Mouse (Mus musculus) left cerebral cortex, postnatal 36 days (tissue): ENCODE measurements around the gene Dnah7a. TPM values are rescaled to one million over a fixed set of nuclear protein-coding genes. Genes with fewer than 3 reads are reported as not detected.
"Not testable (repeated sequence)": the region's sequence is repeated elsewhere in the genome, so short reads cannot be mapped to it uniquely, and the experiment has no call there.

Experiments
- DNase-seq, 2 experiments: peaks; one replicate each; pipeline ENCODE4 v3.0.0; 2021 to 2022; ENCODE audit warnings: low spot score in 2 of 2, mixed read lengths in 1 of 2
- intact Hi-C: fragments of 180-260 bp; cut with DNase I; formaldehyde crosslinking; loops from one replicate; pipeline ENCODE4 v1.15.1; 2025
- total RNA-seq, 2 experiments: library from RNA; stranded (reverse); gene quantifications; 2 replicates each; pipeline ENCODE4 v1.2.3; 2021

The Dnah7a gene
- 1 to 10 TPM; 6.1 to 7.3 TPM for total RNA-seq

DNA sequence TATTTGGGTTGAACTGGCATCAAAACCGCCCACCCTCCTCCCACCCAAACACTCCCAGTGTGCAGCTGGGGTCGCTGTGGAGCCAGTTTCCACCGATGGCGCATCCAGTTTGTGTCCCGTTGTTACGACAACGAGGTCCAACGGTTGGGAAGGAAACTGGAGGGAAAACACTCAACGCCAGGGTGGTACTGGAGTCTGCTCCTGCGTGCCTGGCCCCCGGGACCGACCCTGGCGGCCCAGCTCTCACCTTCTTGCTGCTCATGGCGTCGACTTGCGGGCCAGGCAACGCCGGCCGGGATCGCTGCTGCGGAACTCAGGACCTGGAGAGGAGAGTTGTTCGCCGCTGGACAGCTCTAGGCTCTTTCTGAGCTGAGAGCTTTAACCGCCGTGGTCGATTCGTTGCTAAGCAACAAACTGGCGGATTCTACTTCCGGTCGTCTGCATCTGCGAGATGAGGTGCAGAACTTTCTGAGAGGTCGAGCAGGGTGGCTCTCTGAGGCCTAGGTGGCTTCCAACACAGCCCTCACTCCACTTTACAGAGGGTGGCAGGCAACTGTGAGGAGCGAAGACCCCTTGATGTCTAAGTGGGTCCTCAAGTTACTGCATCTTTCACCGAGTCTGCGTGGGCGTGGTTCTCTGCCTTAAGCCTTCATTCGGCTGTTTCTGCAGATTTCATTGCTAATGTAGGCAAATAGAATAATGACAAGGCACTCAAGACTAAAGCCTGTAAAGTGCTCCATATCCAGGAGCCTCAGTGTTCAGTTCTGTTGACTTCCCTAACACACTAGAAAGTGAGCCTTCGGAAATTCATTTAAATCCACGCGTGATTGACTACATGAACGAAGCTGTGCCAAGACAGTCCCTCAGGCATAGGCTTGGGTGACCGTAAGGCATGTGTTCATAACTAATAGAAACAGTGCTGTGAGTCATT lies at the start of gene Dnah7a:
Dnah7a (minus strand) TSS at position 354 of the 931 bp plus-strand sequence.
- DNase-seq = peak; percentile 67 to 68
- intact Hi-C loops = no loop called here

DNA sequence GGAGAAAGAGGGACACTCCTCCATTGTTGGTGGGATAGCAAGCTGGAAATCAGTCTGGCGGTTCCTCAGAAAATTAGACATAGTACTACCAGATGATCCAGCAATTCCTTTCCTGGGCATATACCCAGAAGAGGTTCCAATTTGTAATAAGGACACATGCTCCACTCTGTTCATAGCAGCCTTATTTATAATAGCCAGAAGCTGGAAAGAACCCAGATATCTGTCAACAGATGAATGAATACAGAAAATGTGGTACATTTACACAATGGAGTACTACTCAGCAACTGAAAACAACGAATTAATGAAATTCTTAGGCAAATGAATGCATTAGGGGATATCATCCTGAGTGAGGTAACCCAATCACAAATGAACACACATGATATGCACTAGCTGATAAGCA lies 46.9 kb upstream of the Dnah7a start:
- intact Hi-C loops, DNase-seq: not testable (repeated sequence)

DNA sequence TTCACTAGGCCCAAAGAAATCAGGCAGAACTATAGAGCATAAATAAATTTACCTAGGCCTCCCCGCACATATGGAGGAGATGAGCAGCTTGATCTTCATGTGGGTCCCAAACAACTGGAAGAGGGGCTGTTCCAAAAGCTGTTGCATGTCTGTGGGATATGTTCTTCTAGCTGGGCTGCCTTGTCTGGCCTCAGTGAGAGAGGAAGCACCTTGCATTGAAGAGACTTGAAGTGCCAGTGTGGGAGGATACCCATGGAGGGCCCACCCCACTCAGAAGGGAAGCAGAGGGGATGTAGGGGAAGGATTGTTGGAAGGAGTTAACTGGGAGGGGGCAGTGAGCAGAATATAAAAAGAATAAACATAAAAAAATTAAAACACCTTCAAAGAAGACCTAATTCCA lies 44.6 kb upstream of the Dnah7a start:
- DNase-seq = no peak
- intact Hi-C loops = no loop called here

DNA sequence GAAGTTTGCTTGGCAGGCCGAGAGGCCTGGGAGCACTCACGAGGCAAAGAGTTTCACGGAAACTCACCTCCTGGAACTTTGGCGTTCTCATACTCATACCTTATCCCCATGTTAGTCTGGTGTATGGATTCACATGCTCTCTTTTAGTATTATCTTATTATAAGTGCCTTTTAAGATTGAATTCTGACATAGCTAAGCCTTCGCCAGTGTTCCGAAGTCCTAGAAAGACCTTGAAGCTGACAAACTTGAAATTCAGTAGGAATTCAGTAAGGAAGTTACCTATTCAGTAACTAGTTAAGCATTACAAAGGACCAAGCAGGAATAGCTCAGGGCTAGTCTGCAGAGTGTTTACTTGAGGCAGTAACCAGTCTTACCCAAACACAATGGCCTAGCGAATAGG lies 44.1 kb upstream of the Dnah7a start:
- intact Hi-C loops, DNase-seq: not testable (repeated sequence)

DNA sequence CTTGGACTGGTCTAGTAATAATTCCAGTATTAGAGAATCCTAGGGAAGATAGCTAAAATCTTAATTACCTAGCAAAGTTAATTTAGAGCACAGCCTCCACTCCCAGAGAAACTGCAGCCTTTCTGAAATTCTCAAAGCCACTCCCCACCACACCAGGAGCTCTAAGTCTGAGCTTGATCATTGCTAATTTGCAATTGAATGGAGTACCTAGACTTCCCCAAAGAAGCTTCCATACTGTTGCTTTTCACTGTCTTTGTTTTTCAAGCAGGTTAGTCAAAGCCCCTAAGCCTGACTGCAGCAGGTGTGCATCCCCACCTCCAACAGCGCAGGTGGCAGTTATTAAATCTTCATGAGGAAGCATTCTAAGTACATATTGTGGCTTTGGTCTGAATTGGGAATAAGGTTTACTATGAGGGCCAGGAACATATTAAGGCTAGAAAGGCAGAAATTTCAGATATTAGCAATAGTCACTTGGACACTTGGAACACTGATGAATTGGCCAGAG lies 43.3 kb upstream of the Dnah7a start:
- intact Hi-C loops = not testable (repeated sequence)

DNA sequence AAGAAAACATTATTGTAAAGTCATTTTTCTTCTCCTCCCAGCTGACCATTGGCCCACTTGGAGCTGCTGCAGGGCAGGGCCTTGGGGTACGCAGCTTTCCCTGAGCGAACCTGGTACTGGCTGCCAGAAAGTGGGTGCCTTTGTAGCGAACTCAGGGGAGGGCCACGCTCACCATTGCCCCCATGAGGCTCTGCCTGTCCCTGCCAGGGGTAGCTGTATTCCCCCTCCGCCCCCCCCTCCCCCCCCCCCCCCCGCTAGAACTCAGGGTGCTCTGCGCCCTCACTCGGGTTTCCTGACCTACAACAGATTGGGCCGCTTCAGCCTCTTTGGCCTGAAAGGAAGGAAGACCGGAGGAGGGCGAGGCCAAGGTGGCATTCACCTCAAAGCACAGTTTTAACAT lies 42.0 kb upstream of the Dnah7a start:
- intact Hi-C loops = no loop called here
- DNase-seq = no peak

More for the DNA sequence above, 43.3 kb upstream of the Dnah7a start:
- not testable (repeated sequence) for DNase-seq

DNA sequence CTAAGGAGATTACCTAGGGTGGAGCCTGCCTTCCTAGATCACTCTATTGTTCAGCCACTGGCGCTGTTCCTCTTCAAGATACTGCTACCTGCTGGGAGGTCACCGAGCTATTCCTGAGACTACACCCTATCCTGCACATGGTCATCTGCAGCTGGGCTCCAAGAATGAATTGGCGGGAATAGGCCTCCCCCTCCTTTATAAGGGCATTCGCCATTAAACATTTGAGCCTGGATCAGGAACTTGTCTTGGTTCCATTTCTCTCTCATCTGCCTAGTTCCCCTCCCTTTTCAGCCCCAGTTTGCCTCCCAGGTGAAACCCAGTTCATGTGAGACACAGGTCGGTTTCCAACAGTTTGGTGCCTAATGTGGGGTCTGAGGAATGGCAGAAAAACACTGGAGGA lies 39.4 kb upstream of the Dnah7a start:
- intact Hi-C loops = no loop called here
- DNase-seq = no peak

DNA sequence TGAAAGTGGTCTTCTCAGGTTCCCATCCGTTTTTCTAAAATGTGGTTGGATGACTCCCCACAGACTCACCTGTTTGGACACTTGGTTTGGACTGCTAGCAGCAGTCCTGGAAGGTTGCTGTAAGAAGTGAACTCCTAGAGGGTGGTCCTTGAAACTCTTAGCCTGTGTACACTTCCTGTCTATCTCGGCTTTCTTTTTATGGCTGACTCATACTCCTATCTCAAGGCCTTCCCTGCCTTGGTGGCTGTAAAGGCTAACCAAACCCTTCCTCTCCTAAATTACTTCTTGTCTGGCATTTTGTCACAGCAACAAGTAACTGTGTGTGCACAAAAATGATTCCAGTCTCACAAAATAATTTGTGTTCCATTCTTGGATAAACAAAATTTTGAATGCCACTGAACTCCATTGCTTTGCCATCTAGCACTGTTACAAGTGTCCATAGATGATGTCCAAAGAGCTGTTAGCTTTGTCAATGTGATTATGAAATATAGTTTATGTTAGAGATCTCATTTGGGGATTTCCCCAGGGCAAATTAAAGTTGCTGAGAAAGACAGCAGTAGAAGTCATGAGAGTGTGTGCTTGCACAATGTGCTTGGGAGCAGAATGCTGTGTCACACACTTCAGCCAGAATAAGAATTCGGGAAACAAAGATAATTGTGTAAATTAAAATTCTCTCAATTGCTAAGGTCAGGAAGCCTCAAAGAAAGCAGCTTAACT lies 35.3 kb upstream of the Dnah7a start:
- DNase-seq = no peak
- intact Hi-C loops = no loop called here

DNA sequence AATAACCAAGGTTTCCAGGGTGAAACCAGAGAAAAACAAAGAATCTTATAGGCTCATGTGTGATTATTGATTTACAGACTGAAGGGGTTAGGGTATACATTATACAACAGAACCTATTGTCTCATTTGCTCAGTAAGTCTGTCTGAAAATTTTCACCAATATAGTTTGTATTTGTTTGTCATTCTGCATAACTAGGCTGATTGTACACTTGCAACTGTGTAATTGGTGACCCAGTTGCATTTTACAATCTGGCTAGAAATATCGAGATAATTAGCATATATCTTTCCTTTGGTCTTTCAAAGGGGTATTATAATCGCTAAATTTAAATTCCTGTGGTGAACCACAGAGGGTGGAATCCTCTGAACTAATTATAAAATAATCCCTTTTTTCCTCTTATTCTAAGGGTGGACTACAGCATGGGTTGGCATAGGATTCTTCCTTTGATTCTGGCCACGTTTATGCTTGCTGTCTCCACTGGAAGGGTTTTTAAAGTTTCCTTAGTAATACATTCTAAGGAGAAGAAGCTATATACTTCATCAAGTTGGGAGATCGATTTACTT lies 34.3 kb upstream of the Dnah7a start:
- intact Hi-C loops = no loop called here
- no peak for DNase-seq

DNA sequence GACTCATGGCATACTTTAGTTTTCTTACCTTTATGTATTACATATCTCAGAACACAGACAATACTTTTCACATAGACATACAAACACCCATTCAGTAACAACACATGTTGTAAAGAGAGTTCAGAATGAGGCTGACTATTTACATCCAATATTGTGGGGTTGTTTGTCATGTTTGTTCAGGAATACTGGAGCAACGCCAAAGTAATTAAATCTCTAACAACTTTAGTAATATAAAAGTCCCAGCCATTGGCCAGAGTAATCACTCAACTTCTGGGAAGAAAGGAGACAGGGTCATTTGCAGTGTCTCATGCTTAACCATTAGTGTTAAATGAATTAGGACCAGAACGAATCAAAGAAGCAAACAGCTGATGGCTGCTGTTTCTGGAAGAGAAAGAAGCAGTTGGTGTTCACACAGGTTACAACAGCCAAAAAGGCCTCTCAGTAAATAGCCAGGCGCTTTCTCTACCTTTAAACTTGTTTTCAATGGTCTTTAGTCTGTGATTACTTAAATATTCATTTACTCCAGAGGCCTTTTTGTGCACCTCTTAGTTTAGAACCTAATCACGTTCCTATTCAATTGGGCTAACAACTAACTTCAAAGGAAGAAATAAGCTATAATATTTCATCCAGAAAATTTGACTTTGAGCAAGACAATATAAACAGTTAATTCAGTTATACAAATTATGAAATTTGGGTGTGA lies 33.6 kb upstream of the Dnah7a start:
- intact Hi-C loops, DNase-seq: not testable (repeated sequence)

DNA sequence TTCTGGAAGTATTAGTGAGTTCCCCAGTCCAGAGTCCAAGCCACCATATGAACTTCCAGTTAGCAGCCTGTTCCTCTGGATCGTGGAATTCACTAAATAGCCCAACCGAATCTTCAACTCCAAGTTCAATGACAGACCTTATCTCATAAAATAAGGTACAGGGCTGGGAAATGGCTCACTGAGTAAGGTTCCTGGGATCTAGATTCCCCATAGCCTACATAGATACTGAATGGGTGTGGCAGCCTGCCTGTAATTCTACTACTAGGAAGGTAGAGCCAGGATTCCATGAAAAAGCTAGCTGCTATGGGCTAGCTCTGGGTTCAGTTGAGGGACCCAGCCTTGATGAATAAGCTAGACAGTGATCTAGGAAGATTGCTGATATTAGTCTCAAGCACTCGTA lies 30.0 kb upstream of the Dnah7a start:
- no peak for DNase-seq
- intact Hi-C loops = no loop called here

DNA sequence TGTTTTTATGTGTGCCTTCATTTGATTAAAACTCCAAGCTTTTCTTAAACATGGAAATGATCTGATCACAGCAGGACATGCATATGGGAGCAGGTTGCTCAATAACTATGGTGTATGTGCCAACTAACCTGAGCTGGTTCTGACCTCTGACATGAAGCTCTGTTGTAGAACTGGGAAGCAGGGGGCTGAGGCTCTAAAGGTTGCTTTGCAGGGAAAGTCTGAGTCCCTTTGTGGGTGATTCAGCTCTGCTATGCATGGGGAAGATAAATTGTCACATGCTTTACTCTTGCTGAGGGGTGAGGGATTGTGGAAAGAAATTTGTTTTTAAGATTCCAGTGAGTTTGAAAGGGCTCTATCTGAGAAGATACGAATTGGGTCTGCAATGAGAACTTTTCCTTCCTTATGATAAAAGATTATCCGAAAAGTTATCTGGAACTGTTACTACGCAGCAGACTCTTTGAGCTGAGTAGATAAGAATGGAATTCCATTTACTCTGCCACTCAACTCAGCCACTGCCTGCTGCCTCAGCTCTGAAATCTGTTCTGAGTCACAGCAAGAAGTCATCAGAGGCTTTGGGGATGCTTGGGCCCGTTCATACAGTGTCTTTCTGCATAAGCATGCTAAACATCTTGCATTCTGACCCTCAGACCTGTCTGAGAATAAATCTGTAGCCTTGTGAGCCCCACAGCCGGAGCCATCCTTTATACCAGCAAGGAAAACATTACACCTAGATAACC lies 22.1 kb upstream of the Dnah7a start:
- DNase-seq = no peak
- intact Hi-C loops = no loop called here

DNA sequence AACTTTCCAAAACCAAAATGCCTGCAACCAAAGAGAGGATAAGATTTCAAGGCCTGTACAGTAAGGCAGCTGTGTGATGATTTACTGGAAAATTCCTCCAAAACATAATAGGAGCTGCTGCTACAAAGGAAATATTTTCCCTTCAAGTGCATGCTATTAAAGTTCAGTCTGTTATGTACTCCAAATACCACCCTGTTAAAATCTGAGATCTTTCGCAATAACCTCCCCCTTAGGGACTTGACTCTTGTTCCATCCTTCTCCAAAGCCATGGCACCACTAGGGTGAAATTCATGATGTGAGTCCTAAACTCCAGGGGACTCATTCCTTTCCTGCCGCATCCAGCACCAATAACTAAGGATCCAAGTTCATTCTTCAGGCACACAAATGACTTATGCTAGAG lies 20.3 kb upstream of the Dnah7a start:
- intact Hi-C loops = no loop called here
- no peak for DNase-seq

DNA sequence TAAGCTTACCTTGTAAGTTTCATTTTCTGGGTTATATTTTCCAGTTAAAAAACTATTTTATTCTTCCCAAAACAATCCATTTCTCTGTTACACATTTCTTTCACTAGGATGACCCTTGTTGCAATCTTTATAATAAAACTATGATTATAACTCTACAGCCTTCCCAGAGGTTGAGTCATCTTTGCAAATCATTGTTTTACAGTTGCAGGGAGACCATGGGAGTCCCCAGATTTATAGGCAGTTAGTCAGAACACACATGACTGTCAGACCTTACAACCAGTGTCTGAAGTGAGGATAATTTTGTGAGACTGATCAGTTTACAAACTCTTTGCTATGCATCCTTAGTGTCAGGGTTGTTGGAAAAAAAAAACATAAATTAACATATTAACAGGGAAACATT lies 14.8 kb upstream of the Dnah7a start:
- intact Hi-C loops = no loop called here
- DNase-seq = no peak

DNA sequence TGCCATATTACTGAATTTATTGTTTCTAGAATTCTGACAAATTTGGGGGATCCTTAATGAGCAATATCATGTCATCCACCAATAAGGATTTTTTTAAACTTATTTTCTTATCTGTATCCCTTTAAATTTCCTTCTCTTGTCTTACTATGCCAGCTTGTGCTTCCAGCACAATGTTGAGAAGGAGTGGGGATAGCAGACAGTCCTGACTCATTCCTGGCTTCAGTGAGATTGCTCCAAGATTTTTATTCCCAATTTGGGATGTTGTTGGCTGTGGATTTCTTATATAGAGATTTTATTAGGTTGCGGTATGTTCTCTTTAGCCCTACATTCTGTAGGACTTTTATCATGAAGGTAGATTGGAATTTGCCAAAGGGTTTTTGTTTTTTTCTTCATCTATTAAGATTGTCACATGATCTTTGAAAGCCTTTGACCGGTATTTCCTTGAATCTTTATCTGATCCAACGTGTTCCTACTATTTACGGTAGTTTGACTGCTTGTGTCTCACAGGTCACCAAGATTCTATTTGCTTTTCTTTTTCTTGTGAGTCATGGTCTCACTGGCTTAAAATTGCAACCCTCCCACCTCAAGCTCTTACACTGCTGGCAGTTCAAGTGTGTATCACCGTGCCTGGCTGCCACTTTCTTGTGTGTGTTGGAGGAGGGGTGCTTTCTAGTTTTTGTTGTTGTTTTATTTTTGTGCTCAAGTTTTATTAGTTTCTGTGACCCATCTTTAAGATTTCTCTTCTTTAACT lies 14.2 kb upstream of the Dnah7a start:
- intact Hi-C loops = no loop called here
- DNase-seq = no peak

DNA sequence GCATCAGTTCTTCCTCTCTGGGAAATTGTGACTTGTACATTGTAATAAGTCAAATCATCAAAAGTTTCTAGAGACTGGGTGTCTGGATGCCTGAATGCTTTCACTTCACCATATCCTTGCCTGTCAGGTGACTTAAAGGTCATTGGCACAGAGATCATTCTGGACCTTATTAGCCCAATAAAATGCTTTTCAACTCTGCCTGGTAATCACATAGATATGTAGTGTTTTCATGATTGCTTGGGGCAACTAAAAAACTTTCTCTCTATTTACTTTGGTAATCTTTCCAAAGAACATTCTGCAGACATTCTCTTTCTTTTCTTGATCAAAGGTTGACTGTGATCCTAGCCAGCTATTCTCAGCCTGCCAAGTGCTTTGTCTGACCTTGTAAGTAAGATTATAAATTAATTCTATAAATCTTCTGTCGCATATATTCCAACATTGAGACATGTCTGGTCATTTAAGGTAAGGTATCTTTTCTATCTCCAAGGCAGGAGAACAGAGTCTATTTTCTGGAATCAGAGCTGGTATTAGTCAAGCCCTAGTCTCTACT lies 9.5 kb upstream of the Dnah7a start:
- no peak for DNase-seq
- intact Hi-C loops = loop anchor here (5.0 kb wide), 2 partner anchors 181 to 616 kb away; no protein-coding TSS in a partner anchor

DNA sequence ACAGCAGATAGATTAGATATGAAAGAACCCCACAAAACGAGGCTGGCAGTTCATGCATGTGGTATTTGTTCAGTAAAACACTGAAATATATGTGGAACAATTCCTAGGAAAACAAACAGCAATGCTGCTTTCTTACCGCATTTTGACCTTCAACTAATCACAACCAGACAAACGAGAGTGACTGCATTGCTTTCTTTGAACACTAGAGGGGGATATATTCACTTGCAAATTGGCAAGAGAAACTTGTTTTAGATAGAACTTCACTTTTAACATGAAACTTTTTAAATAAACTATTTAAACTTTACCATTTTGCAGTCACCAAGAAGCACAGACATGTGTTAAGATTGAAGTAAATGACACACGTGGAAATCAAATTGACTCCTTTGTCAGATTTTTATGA lies 8.9 kb upstream of the Dnah7a start:
- DNase-seq = no peak
- intact Hi-C loops = loop anchor here (5.0 kb wide), 2 partner anchors 182 to 617 kb away; no protein-coding TSS in a partner anchor

DNA sequence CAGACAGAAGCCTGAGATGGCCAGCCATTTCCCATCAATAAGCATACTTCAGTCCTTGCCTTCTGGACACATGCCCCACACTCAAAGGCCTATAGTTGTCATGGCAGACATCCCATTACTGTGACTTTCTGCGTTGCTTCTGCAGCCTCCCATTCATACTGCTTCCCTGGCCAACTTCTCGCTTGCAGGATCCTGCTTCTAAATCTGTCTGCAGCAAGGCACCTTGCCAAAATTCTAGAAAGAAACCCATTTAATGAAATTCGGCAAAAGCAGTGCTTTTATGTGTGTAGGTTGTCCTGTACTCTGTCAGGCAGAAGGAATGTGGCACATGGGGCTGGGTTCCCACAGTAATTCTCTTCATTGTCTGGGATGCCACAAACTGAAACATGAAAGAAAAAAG lies 6.8 kb upstream of the Dnah7a start:
- peak; percentile 19 to 38 for DNase-seq
- intact Hi-C loops = not testable (repeated sequence)
